Mouse (Mus musculus) kidney, postnatal 14 days (tissue): ENCODE measurements around the gene Tmem219.
A peak's percentile ranks its signal among the peaks of the same experiment; 100 is the strongest.

ENCODE experiments used
- DNase-seq: peaks from one replicate; pipeline ENCODE4 v3.0.0; 2022; ENCODE audit warnings: mixed read lengths

Gene Tmem219

GRCm38 (mm10) chr7:126922624-126923060 lies at the start of gene Tmem219:
TSS of gene Tmem219 (minus strand) at chr7:126922917.
- DNase-seq, result peak; percentile 89

- no peak for DNase-seq
Observed at GRCm38 (mm10) chr7:126967361-126967760, 44.6 kb upstream of the Tmem219 start.

- DNase-seq, result no peak
Observed at GRCm38 (mm10) chr7:126965568-126965967, 42.9 kb upstream of the Tmem219 start.

- DNase-seq, result peak; percentile 73
Observed at GRCm38 (mm10) chr7:126963548-126964286, 41.0 kb upstream of the Tmem219 start.

GRCm38 (mm10) chr7:126961965-126962364 lies 39.2 kb upstream of the Tmem219 start:
- DNase-seq, result no peak

- DNase-seq, result no peak
Observed at GRCm38 (mm10) chr7:126961095-126961494, 38.4 kb upstream of the Tmem219 start.

- DNase-seq, result no peak
Observed at GRCm38 (mm10) chr7:126959780-126960179, 37.1 kb upstream of the Tmem219 start.

GRCm38 (mm10) chr7:126955125-126955524 lies 32.4 kb upstream of the Tmem219 start:
- DNase-seq, result no peak

- no peak for DNase-seq
Observed at GRCm38 (mm10) chr7:126952646-126953045, 29.9 kb upstream of the Tmem219 start.

- DNase-seq, result no peak
Observed at GRCm38 (mm10) chr7:126951741-126952140, 29.0 kb upstream of the Tmem219 start.

- no peak for DNase-seq
Observed at GRCm38 (mm10) chr7:126950647-126951615, 28.2 kb upstream of the Tmem219 start.

GRCm38 (mm10) chr7:126949793-126950646 lies 27.3 kb upstream of the Tmem219 start, which contains the start of gene Sez6l2:
TSS of gene Sez6l2 (plus strand) at chr7:126950563.
- DNase-seq, result peak; percentile 93

- no peak for DNase-seq
Observed at GRCm38 (mm10) chr7:126949403-126949792, 26.7 kb upstream of the Tmem219 start, which contains the start of gene Asphd1. TSS of gene Asphd1 (minus strand) at chr7:126949582.

GRCm38 (mm10) chr7:126948626-126949025 lies 25.9 kb upstream of the Tmem219 start:
- DNase-seq, result no peak

- DNase-seq, result peak; percentile 46
Observed at GRCm38 (mm10) chr7:126946530-126946929, 23.8 kb upstream of the Tmem219 start.

- no peak for DNase-seq
Observed at GRCm38 (mm10) chr7:126941801-126942200, 19.1 kb upstream of the Tmem219 start.

GRCm38 (mm10) chr7:126941171-126941570 lies 18.5 kb upstream of the Tmem219 start:
- DNase-seq, result no peak

- DNase-seq, result no peak
Observed at GRCm38 (mm10) chr7:126932652-126933051, 9.9 kb upstream of the Tmem219 start.

- DNase-seq, result no peak
Observed at GRCm38 (mm10) chr7:126929046-126929445, 6.3 kb upstream of the Tmem219 start.

GRCm38 (mm10) chr7:126928384-126929037 lies 5.8 kb upstream of the Tmem219 start, which contains the start of gene Kctd13:
TSS of gene Kctd13 (plus strand) at chr7:126928879.
- DNase-seq, result peak; percentile 97

GRCm38 (mm10) chr7:126926299-126926698 lies 3.6 kb upstream of the Tmem219 start:
- no peak for DNase-seq

- no peak for DNase-seq
Observed at GRCm38 (mm10) chr7:126923999-126924398, 1.3 kb upstream of the Tmem219 start.
